Mouse (Mus musculus): ENCODE data around the gene S100a6. TPM values are rescaled to one million over a fixed set of nuclear protein-coding genes. Genes with fewer than 3 reads are reported as not detected.
A peak's percentile ranks its signal among the peaks of the same experiment; 100 is the strongest.

Gene S100a6
- polyA plus RNA-seq, 1 experiment from 2014 or later, result 18.4 TPM

GRCm38 (mm10) chr3:90614611-90615251, 2.0 kb downstream of the S100a6 start:
- Histone ChIP-seq H3K9ac (no peak overlapping the region), H3K27ac (no peak overlapping the region), H3K27me3 (replicated peaks) (peaks cover 4% of the 10 kb centered on the region), H3K4me2 (no peak overlapping the region), H3K9me3 (no peaks in the 10 kb centered on the region), H3K4me3 (no peak overlapping the region), H3K4me1 (peaks cover 7% of the 10 kb centered on the region), H3K36me3 (replicated peaks) (no peaks in the 10 kb centered on the region)
- 83% methylated on average over 11 of the region's 11 CpGs for WGBS
- no peak; the same call in 1 of the 2 replicates for ATAC-seq (replicated peaks)

DNA sequence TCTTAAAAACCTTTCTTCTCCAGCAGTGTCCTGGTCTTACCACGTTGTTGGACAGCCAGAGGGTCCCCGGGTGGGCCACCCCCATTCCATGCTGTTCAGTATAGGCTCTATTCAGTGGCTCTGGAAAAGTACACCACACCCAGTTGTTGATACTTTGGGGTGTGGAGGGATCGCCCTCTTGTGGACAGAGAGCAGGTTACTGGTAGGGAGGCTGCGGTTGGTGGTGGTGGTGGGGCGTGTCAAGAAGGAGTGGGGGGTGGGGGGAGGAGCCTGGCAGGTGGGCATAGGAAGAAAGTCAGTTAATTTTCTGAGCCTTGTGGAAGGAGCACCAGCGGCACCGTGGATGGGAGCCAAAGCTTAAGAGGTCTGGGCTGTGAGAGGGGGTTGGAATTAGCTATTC, 2.7 kb downstream of the S100a6 start:
- no peak overlapping the region for H3K27ac ChIP-seq
- H3K4me3 ChIP-seq, result no peak overlapping the region
- H3K4me1 ChIP-seq, result peaks cover 7% of the 10 kb centered on the region
- peaks cover 4% of the 10 kb centered on the region for H3K27me3 ChIP-seq (replicated peaks)
- no peaks in the 10 kb centered on the region for H3K36me3 ChIP-seq (replicated peaks)
- H3K4me2 ChIP-seq, result no peak overlapping the region
- no peak overlapping the region for H3K9ac ChIP-seq
- WGBS, result 10% methylated on average over 7 of the region's 7 CpGs
- H3K9me3 ChIP-seq, result no peaks in the 10 kb centered on the region
- peak; percentile 53; the same call in 1 of the 2 replicates for ATAC-seq (replicated peaks)

DNA sequence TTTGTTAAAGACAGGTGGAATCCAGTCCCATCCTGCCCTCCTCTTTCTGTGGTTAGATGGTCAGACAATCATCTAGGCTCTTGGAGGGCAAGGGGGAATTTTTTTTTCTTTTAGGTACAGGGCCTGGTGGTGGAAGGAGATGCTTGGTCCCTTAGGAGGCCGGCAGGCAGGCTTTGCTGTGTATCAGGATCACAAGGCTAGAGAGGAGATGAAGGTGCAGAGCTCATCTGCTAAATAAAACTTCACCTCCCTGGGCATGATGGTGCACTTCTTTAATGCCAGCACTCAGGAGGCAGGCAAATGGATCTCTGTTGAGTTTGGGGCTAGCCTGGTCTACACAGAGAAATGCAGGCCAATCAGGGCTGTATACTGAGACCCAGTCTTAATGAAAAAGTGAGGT, 3.2 kb downstream of the S100a6 start:
- H3K4me2 ChIP-seq, result no peak overlapping the region
- H3K4me3 ChIP-seq, result no peak overlapping the region
- no peak overlapping the region for H3K27ac ChIP-seq
- ATAC-seq (replicated peaks), result no peak
- H3K36me3 ChIP-seq (replicated peaks), result no peaks in the 10 kb centered on the region
- H3K27me3 ChIP-seq (replicated peaks), result peaks cover 4% of the 10 kb centered on the region
- WGBS, result 70% methylated on average over 1 of the region's 1 CpGs
- H3K9me3 ChIP-seq, result no peaks in the 10 kb centered on the region
- peaks cover 7% of the 10 kb centered on the region for H3K4me1 ChIP-seq
- no peak overlapping the region for H3K9ac ChIP-seq

DNA sequence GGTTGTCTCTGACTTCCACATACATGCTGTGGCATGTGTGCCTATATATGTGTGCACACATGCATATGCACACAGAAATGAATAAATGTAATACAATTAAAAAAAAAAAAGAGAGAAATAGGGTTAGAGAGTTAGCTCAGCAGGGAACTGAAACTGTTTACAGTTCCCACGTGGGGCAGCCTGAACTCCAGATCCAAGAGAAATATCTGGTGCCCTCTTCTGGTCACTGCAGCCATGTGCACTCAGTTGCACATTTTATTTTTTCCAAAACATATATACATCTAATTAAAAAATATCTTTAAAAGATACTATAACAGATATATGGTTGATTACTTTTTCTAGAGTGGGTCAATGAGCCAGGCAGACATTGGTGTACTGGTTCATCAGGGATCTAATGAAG, 4.9 kb downstream of the S100a6 start:
- H3K27me3 ChIP-seq (replicated peaks), result peaks cover 4% of the 10 kb centered on the region
- peaks cover 6% of the 10 kb centered on the region for H3K4me1 ChIP-seq
- no peak overlapping the region for H3K9ac ChIP-seq
- H3K4me2 ChIP-seq, result no peak overlapping the region
- H3K27ac ChIP-seq, result no peak overlapping the region
- H3K36me3 ChIP-seq (replicated peaks), result no peaks in the 10 kb centered on the region
- WGBS, result 20% methylated on average over 1 of the region's 1 CpGs
- ATAC-seq (replicated peaks), result no peak
- H3K4me3 ChIP-seq, result no peak overlapping the region
- H3K9me3 ChIP-seq, result no peaks in the 10 kb centered on the region

DNA sequence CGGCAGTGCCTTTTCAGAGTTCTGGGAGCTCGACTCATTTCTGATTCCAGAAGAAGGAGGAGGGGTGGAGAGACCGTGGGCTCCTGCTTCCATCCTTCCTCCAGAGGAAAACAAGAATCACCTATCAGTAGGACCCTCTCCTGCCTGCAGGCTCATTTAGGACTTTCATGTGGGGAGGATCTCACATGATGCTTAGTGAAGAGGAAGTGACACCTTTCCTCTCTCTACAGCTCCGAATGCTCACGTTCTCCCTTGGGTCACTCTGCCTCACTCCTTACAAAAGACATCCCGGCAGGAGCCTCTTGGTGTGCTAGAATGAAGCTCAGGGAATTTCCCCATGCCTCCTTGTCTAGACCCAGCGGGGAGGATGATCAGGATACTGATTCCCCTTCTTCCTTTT, 8.9 kb downstream of the S100a6 start:
- Histone ChIP-seq H3K9ac (no peak overlapping the region), H3K4me2 (no peak overlapping the region), H3K4me3 (no peak overlapping the region), H3K4me1 (peaks cover 15% of the 10 kb centered on the region), H3K36me3 (replicated peaks) (no peaks in the 10 kb centered on the region), H3K27ac (no peak overlapping the region), H3K9me3 (no peaks in the 10 kb centered on the region), H3K27me3 (replicated peaks) (no peaks in the 10 kb centered on the region)
- no peak for ATAC-seq (replicated peaks)
- 67% methylated on average over 7 of the region's 7 CpGs for WGBS

GRCm38 (mm10) chr3:90623435-90624071, 10.9 kb downstream of the S100a6 start:
- Histone ChIP-seq H3K9me3 (no peaks in the 10 kb centered on the region), H3K4me3 (no peak overlapping the region), H3K27ac (peak overlapping the region; percentile 60), H3K4me1 (peaks cover 15% of the 10 kb centered on the region), H3K4me2 (no peak overlapping the region), H3K9ac (no peak overlapping the region), H3K27me3 (replicated peaks) (no peaks in the 10 kb centered on the region), H3K36me3 (replicated peaks) (no peaks in the 10 kb centered on the region)
- ATAC-seq (replicated peaks), result peak; percentile 76
- 8% methylated on average over 2 of the region's 2 CpGs for WGBS

DNA sequence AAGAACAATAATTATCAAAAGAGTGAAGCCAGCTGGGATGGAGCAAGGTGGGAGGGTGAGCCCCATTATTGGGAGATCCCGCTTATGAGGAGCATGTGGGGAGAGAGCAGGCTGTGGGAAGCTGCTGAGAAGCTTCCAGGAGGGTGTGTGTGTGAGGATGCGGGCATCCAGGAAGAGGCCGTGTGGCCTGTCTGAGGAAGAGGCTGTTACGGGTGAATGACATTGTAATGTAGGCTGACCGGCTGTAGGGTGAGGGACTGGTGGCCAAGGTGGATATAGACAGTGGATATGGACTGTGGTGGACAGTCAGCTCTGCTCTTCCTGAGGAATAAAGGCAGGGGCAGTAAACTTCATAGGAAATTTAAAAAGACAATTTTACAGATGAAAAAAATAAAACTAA, 12.8 kb downstream of the S100a6 start:
- no peaks in the 10 kb centered on the region for H3K27me3 ChIP-seq (replicated peaks)
- no peaks in the 10 kb centered on the region for H3K9me3 ChIP-seq
- no peak for ATAC-seq (replicated peaks)
- peaks cover 15% of the 10 kb centered on the region for H3K4me1 ChIP-seq
- H3K27ac ChIP-seq, result no peak overlapping the region
- 75% methylated on average over 5 of the region's 5 CpGs for WGBS
- H3K9ac ChIP-seq, result no peak overlapping the region
- H3K36me3 ChIP-seq (replicated peaks), result no peaks in the 10 kb centered on the region
- H3K4me3 ChIP-seq, result no peak overlapping the region
- no peak overlapping the region for H3K4me2 ChIP-seq

- Histone ChIP-seq H3K27me3 (replicated peaks) (no peaks in the 10 kb centered on the region), H3K4me1 (peaks cover 15% of the 10 kb centered on the region), H3K9ac (no peak overlapping the region), H3K27ac (no peak overlapping the region), H3K4me3 (no peak overlapping the region), H3K9me3 (no peaks in the 10 kb centered on the region), H3K36me3 (replicated peaks) (no peaks in the 10 kb centered on the region), H3K4me2 (no peak overlapping the region)
- no peak for ATAC-seq (replicated peaks)
- 81% methylated on average over 9 of the region's 9 CpGs for WGBS
Observed at GRCm38 (mm10) chr3:90626266-90627021, 13.8 kb downstream of the S100a6 start.

DNA sequence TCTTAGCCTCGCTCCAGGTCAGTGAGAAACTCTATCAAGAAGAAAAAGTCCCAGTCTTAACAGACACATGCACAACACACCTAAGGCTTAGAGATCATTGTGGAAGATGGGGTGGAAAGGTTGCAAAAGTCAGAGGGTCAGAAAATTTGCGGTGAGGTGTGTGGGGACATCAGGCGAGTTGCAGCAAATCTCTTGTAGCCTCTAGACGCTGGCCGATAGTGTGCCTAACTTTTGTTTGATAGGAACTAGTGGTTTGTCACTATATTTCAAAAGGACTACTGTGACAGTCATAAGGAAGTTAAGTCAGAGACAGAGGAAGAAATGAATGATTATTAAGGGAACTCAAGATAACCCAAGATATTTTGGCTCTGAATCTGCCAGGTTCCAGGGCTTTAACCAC, 14.7 kb downstream of the S100a6 start:
- H3K9me3 ChIP-seq, result no peaks in the 10 kb centered on the region
- H3K4me2 ChIP-seq, result no peak overlapping the region
- H3K4me1 ChIP-seq, result peaks cover 15% of the 10 kb centered on the region
- H3K27ac ChIP-seq, result no peak overlapping the region
- H3K27me3 ChIP-seq (replicated peaks), result no peaks in the 10 kb centered on the region
- H3K9ac ChIP-seq, result no peak overlapping the region
- no peak overlapping the region for H3K4me3 ChIP-seq
- H3K36me3 ChIP-seq (replicated peaks), result no peaks in the 10 kb centered on the region
- no peak for ATAC-seq (replicated peaks)
- 94% methylated on average over 5 of the region's 5 CpGs for WGBS

GRCm38 (mm10) chr3:90627807-90628206, 15.1 kb downstream of the S100a6 start:
- 0 out of 2 replicates have a peak, but pooled peaks have one; percentile 57 for ATAC-seq (replicated peaks)
- 68% methylated on average over 4 of the region's 4 CpGs for WGBS
- H3K27me3 ChIP-seq (replicated peaks), result no peaks in the 10 kb centered on the region

GRCm38 (mm10) chr3:90629298-90629697, 16.6 kb downstream of the S100a6 start:
- no peak overlapping the region for H3K9ac ChIP-seq
- H3K4me2 ChIP-seq, result no peak overlapping the region
- no peaks in the 10 kb centered on the region for H3K9me3 ChIP-seq
- no peak for ATAC-seq (replicated peaks)
- no peak overlapping the region for H3K4me3 ChIP-seq
- WGBS, result 86% methylated on average over 2 of the region's 2 CpGs
- no peaks in the 10 kb centered on the region for H3K4me1 ChIP-seq
- no peaks in the 10 kb centered on the region for H3K27me3 ChIP-seq (replicated peaks)
- no peak overlapping the region for H3K27ac ChIP-seq
- no peaks in the 10 kb centered on the region for H3K36me3 ChIP-seq (replicated peaks)

More at GRCm38 (mm10) chr3:90627807-90628206, 15.1 kb downstream of the S100a6 start:
- H3K4me3 ChIP-seq, result no peak overlapping the region
- no peak overlapping the region for H3K27ac ChIP-seq
- peaks cover 15% of the 10 kb centered on the region for H3K4me1 ChIP-seq
- no peak overlapping the region for H3K4me2 ChIP-seq
- H3K9me3 ChIP-seq, result no peaks in the 10 kb centered on the region
- H3K36me3 ChIP-seq (replicated peaks), result no peaks in the 10 kb centered on the region
- H3K9ac ChIP-seq, result no peak overlapping the region

DNA sequence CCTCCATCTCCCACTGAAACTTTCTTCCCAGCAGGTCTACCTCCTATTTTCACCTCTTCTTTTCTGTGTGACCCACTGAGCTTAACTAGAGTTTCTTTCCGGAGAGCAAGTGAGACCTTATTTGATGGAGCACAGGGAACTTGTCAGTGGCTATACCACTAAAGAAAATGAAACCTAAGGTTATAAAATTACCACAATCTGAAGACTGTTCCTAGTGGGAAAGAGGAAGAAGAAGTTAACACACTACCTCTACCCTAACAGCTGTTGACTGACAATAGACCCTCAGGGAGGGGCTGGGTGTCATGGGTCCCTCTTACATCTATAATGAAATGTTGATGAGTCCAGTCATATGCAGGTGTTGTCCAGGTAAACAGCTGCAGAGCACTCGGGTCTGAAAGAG, 19.3 kb downstream of the S100a6 start:
- no peaks in the 10 kb centered on the region for H3K4me1 ChIP-seq
- no peaks in the 10 kb centered on the region for H3K36me3 ChIP-seq (replicated peaks)
- 80% methylated on average over 2 of the region's 2 CpGs for WGBS
- no peak for ATAC-seq (replicated peaks)
- no peak overlapping the region for H3K4me2 ChIP-seq
- no peak overlapping the region for H3K4me3 ChIP-seq
- no peaks in the 10 kb centered on the region for H3K9me3 ChIP-seq
- no peak overlapping the region for H3K9ac ChIP-seq
- no peak overlapping the region for H3K27ac ChIP-seq
- no peaks in the 10 kb centered on the region for H3K27me3 ChIP-seq (replicated peaks)

Measured in midbrain, embryonic 15.5 days (tissue).